Mouse (Mus musculus): ENCODE data around the gene Arfgap2. TPM values are rescaled to one million over a fixed set of nuclear protein-coding genes. Genes with fewer than 3 reads are reported as not detected.

Arfgap2 gene
- polyA plus RNA-seq, 1 experiment from 2014 or later = 94.6 TPM

- peak overlapping the region; percentile 64 for H3K9ac ChIP-seq (ENCODE audit: low read length)
- WGBS = 2% methylated on average over 22 of the region's 22 CpGs
- peak; percentile 59 for ATAC-seq (ENCODE audit: insufficient read depth, low FRiP score, low TSS enrichment)
- H3K4me2 ChIP-seq (ENCODE audit: low read depth) = peak overlapping the region; percentile 99
- no peak for DNase-seq (ENCODE audit: low spot score)
- peak overlapping the region; percentile 23; the same call in 1 of the 2 replicates for H3K27ac ChIP-seq (ENCODE audit: low read depth, low read length)
- H3K9me3 ChIP-seq (ENCODE audit: control insufficient read depth, low read length) = no peaks in the 10 kb centered on the region
- H3K4me1 ChIP-seq (ENCODE audit: control insufficient read depth, insufficient read depth, low read length) = peaks cover 16% of the 10 kb centered on the region
- H3K36me3 ChIP-seq (ENCODE audit: control insufficient read depth, insufficient read depth, low read length) = no peaks in the 10 kb centered on the region; the same call in 1 of the 2 replicates
- peaks cover 7% of the 10 kb centered on the region; the same call in 1 of the 2 replicates for H3K27me3 ChIP-seq (ENCODE audit: control insufficient read depth, insufficient read depth, low read length)
- peak overlapping the region; percentile 63 for H3K4me3 ChIP-seq (ENCODE audit: low read depth, low read length)
Measured at GRCm38 (mm10) chr2:91257126-91257980, 7.4 kb upstream of the Arfgap2 start.

DNA sequence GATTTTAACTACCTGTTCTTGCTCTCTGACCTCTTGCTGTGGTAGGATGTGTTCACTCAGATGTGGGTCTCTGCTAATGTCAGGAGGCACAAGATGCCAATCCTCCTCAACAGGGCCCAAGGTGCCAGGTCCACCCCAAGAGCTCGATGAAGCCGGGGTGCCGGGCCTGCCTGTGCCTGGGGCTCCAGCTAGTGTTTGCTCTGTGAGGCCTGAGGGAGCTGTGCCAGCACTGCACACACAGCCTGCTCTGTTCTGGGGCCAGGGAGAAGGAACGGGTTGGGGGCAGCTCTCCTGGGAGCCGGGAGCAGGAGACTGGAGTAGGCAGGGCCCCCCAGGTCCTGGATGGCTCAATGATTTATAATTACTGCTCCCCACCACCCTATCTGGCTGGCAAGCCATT, 6.7 kb upstream of the Arfgap2 start:
- H3K27ac ChIP-seq (ENCODE audit: low read depth, low read length) = no peak overlapping the region
- peak overlapping the region; percentile 64 for H3K9ac ChIP-seq (ENCODE audit: low read length)
- H3K4me1 ChIP-seq (ENCODE audit: control insufficient read depth, insufficient read depth, low read length) = peaks cover 16% of the 10 kb centered on the region
- 74% methylated on average over 5 of the region's 5 CpGs for WGBS
- peak overlapping the region; percentile 63; the same call in 1 of the 2 replicates for H3K4me3 ChIP-seq (ENCODE audit: low read depth, low read length)
- H3K27me3 ChIP-seq (ENCODE audit: control insufficient read depth, insufficient read depth, low read length) = peaks cover 5% of the 10 kb centered on the region; the same call in 1 of the 2 replicates
- no peaks in the 10 kb centered on the region for H3K9me3 ChIP-seq (ENCODE audit: control insufficient read depth, low read length)
- peak overlapping the region; percentile 99 for H3K4me2 ChIP-seq (ENCODE audit: low read depth)
- no peak for DNase-seq (ENCODE audit: low spot score)
- no peaks in the 10 kb centered on the region; the same call in 1 of the 2 replicates for H3K36me3 ChIP-seq (ENCODE audit: control insufficient read depth, insufficient read depth, low read length)
- no peak for ATAC-seq (ENCODE audit: insufficient read depth, low FRiP score, low TSS enrichment)

DNA sequence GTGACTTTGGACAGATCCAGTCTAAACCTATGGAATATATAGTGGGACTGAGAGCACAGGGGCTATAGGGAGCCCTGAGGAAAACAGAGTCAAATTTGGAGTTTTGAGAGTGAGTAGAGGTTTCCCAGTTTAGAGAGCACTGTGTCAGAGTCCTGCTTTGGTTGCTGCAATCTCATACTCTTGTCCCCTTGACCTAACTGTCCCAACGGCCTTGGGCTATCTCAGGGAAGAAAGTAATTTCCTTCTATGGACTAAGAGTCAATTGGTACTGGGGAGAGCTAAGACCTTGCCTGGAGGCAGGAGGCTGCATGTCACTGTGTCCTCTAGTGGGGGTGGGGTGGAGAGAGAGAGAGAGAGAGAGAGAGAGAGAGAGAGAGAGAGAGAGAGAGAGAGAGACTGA, 5.9 kb upstream of the Arfgap2 start:
- WGBS = 50% methylated on average over 1 of the region's 1 CpGs
- peaks cover 16% of the 10 kb centered on the region for H3K4me1 ChIP-seq (ENCODE audit: control insufficient read depth, insufficient read depth, low read length)

DNA sequence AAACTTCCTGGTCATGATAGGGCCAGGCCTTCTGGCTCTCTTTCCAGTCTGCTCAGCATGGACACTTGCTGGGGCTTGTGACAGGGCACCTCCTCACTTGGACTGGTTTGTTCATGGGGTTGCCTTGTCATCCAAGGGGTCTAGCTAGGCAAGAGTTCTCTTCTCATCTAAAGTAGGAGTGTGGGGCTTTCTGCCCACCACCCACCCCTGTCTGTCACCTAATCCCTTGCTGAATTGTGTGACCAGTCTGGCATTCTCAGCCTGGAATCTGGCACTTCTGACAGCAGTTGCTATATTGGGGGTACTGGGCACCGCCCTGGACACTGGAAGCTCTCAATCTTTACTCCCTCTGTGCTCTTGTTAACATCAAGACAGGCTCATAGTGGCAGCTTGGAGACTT, 5.3 kb upstream of the Arfgap2 start:
- Histone ChIP-seq H3K27ac (ENCODE audit: low read depth, low read length) (no peak overlapping the region), H3K4me1 (ENCODE audit: control insufficient read depth, insufficient read depth, low read length) (peaks cover 19% of the 10 kb centered on the region), H3K27me3 (ENCODE audit: control insufficient read depth, insufficient read depth, low read length) (peaks cover 5% of the 10 kb centered on the region; the same call in 1 of the 2 replicates), H3K36me3 (ENCODE audit: control insufficient read depth, insufficient read depth, low read length) (no peaks in the 10 kb centered on the region; the same call in 1 of the 2 replicates), H3K9me3 (ENCODE audit: control insufficient read depth, low read length) (no peaks in the 10 kb centered on the region), H3K9ac (ENCODE audit: low read length) (no peak overlapping the region), H3K4me3 (ENCODE audit: low read depth, low read length) (no peak overlapping the region), H3K4me2 (ENCODE audit: low read depth) (no peak overlapping the region)
- ATAC-seq (ENCODE audit: insufficient read depth, low FRiP score, low TSS enrichment) (no peak), DNase-seq (ENCODE audit: low spot score) (no peak)
- 96% methylated on average over 1 of the region's 1 CpGs for WGBS

More for the DNA sequence above, 5.9 kb upstream of the Arfgap2 start:
- Histone ChIP-seq H3K9me3 (ENCODE audit: control insufficient read depth, low read length) (no peaks in the 10 kb centered on the region), H3K9ac (ENCODE audit: low read length) (no peak overlapping the region), H3K27me3 (ENCODE audit: control insufficient read depth, insufficient read depth, low read length) (peaks cover 5% of the 10 kb centered on the region; the same call in 1 of the 2 replicates), H3K36me3 (ENCODE audit: control insufficient read depth, insufficient read depth, low read length) (no peaks in the 10 kb centered on the region; the same call in 1 of the 2 replicates), H3K27ac (ENCODE audit: low read depth, low read length) (no peak overlapping the region), H3K4me2 (ENCODE audit: low read depth) (no peak overlapping the region), H3K4me3 (ENCODE audit: low read depth, low read length) (no peak overlapping the region)
- ATAC-seq (ENCODE audit: insufficient read depth, low FRiP score, low TSS enrichment) (no peak), DNase-seq (ENCODE audit: low spot score) (no peak)

- Histone ChIP-seq H3K9ac (ENCODE audit: low read length) (peak overlapping the region; percentile 92), H3K4me1 (ENCODE audit: control insufficient read depth, insufficient read depth, low read length) (peaks cover 7% of the 10 kb centered on the region; the same call in 1 of the 2 replicates), H3K4me3 (ENCODE audit: low read depth, low read length) (peak overlapping the region; percentile 69), H3K27ac (ENCODE audit: low read depth, low read length) (peak overlapping the region; percentile 86; the same call in 1 of the 2 replicates), H3K36me3 (ENCODE audit: control insufficient read depth, insufficient read depth, low read length) (peaks cover 7% of the 10 kb centered on the region), H3K9me3 (ENCODE audit: control insufficient read depth, low read length) (no peaks in the 10 kb centered on the region), H3K4me2 (ENCODE audit: low read depth) (peak overlapping the region; percentile 41), H3K27me3 (ENCODE audit: control insufficient read depth, insufficient read depth, low read length) (no peaks in the 10 kb centered on the region)
- DNase-seq (ENCODE audit: low spot score) (no peak), ATAC-seq (ENCODE audit: insufficient read depth, low FRiP score, low TSS enrichment) (0 out of 2 replicates have a peak, but pooled peaks have one; percentile 5)
- WGBS = 85% methylated on average over 17 of the region's 17 CpGs
Measured at GRCm38 (mm10) chr2:91263692-91264660, 798 bp upstream of the Arfgap2 start.

- Histone ChIP-seq H3K4me1 (ENCODE audit: control insufficient read depth, insufficient read depth, low read length) (peaks cover 7% of the 10 kb centered on the region; the same call in 1 of the 2 replicates), H3K4me2 (ENCODE audit: low read depth) (no peak overlapping the region), H3K9ac (ENCODE audit: low read length) (no peak overlapping the region), H3K27ac (ENCODE audit: low read depth, low read length) (no peak overlapping the region), H3K36me3 (ENCODE audit: control insufficient read depth, insufficient read depth, low read length) (peaks cover 11% of the 10 kb centered on the region), H3K4me3 (ENCODE audit: low read depth, low read length) (no peak overlapping the region), H3K27me3 (ENCODE audit: control insufficient read depth, insufficient read depth, low read length) (no peaks in the 10 kb centered on the region), H3K9me3 (ENCODE audit: control insufficient read depth, low read length) (no peaks in the 10 kb centered on the region)
- WGBS = 93% methylated on average over 3 of the region's 3 CpGs
- ATAC-seq (ENCODE audit: insufficient read depth, low FRiP score, low TSS enrichment) (no peak), DNase-seq (ENCODE audit: low spot score) (no peak)
Measured at GRCm38 (mm10) chr2:91268042-91268441, 3.3 kb downstream of the Arfgap2 start.

GRCm38 (mm10) chr2:91268706-91269105, 3.9 kb downstream of the Arfgap2 start:
- Histone ChIP-seq H3K9ac (ENCODE audit: low read length) (no peak overlapping the region), H3K4me2 (ENCODE audit: low read depth) (no peak overlapping the region), H3K36me3 (ENCODE audit: control insufficient read depth, insufficient read depth, low read length) (peaks cover 18% of the 10 kb centered on the region), H3K9me3 (ENCODE audit: control insufficient read depth, low read length) (no peaks in the 10 kb centered on the region), H3K4me3 (ENCODE audit: low read depth, low read length) (no peak overlapping the region), H3K4me1 (ENCODE audit: control insufficient read depth, insufficient read depth, low read length) (peaks cover 7% of the 10 kb centered on the region; the same call in 1 of the 2 replicates), H3K27me3 (ENCODE audit: control insufficient read depth, insufficient read depth, low read length) (no peaks in the 10 kb centered on the region), H3K27ac (ENCODE audit: low read depth, low read length) (no peak overlapping the region)
- DNase-seq (ENCODE audit: low spot score) (no peak), ATAC-seq (ENCODE audit: insufficient read depth, low FRiP score, low TSS enrichment) (no peak)
- 85% methylated on average over 2 of the region's 2 CpGs for WGBS

DNA sequence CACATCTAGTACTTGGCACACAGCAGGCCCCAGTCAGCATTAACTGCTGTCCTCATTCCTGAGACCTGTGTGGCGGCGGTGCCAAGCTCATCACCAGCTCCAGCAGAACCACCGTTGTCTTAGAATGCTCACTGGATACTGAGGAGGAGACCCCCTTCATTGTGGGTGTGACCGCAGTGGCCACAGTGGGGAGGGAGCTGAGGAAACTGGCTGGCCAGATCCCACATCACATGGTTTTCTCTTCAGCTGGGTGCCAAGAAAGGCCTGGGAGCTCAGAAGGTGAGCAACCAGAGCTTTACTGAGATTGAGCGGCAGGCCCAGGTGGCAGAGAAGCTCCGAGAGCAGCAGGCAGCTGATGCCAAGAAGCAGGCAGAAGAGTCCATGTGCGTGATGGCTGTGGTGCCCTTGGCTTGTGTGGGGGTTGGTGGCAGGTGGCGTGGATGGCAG, 4.9 kb downstream of the Arfgap2 start:
- ATAC-seq (ENCODE audit: insufficient read depth, low FRiP score, low TSS enrichment) (no peak), DNase-seq (ENCODE audit: low spot score) (no peak)
- Histone ChIP-seq H3K4me3 (ENCODE audit: low read depth, low read length) (no peak overlapping the region), H3K4me1 (ENCODE audit: control insufficient read depth, insufficient read depth, low read length) (peaks cover 3% of the 10 kb centered on the region; the same call in 1 of the 2 replicates), H3K27ac (ENCODE audit: low read depth, low read length) (no peak overlapping the region), H3K9ac (ENCODE audit: low read length) (no peak overlapping the region), H3K36me3 (ENCODE audit: control insufficient read depth, insufficient read depth, low read length) (peaks cover 22% of the 10 kb centered on the region), H3K27me3 (ENCODE audit: control insufficient read depth, insufficient read depth, low read length) (no peaks in the 10 kb centered on the region), H3K4me2 (ENCODE audit: low read depth) (no peak overlapping the region), H3K9me3 (ENCODE audit: control insufficient read depth, low read length) (no peaks in the 10 kb centered on the region)
- 95% methylated on average over 8 of the region's 8 CpGs for WGBS

Data from neural tube, embryonic 11.5 days (tissue).